Mouse (Mus musculus) gastrocnemius, adult 8-10 months (tissue): ENCODE results near the gene Ralgapa1. TPM values are rescaled to one million over a fixed set of nuclear protein-coding genes. Genes with fewer than 3 reads are reported as not detected.
"Not testable (repeated sequence)": the region's sequence is repeated elsewhere in the genome, so short reads cannot be mapped to it uniquely, and the experiment has no call there.

Source experiments
- DNase-seq, 2 experiments: peaks; one replicate each; pipeline ENCODE4 v3.0.0; 2022; ENCODE audit warnings: low spot score in 2 of 2
- total RNA-seq, 4 experiments: library from RNA; stranded (reverse); gene quantifications; 2 replicates each; pipeline ENCODE4 v1.2.4; 2022

Ralgapa1 gene
- total RNA-seq, 4 experiments from 2014 or later, result 33.3 to 45.8 (median 39.3) TPM

DNA sequence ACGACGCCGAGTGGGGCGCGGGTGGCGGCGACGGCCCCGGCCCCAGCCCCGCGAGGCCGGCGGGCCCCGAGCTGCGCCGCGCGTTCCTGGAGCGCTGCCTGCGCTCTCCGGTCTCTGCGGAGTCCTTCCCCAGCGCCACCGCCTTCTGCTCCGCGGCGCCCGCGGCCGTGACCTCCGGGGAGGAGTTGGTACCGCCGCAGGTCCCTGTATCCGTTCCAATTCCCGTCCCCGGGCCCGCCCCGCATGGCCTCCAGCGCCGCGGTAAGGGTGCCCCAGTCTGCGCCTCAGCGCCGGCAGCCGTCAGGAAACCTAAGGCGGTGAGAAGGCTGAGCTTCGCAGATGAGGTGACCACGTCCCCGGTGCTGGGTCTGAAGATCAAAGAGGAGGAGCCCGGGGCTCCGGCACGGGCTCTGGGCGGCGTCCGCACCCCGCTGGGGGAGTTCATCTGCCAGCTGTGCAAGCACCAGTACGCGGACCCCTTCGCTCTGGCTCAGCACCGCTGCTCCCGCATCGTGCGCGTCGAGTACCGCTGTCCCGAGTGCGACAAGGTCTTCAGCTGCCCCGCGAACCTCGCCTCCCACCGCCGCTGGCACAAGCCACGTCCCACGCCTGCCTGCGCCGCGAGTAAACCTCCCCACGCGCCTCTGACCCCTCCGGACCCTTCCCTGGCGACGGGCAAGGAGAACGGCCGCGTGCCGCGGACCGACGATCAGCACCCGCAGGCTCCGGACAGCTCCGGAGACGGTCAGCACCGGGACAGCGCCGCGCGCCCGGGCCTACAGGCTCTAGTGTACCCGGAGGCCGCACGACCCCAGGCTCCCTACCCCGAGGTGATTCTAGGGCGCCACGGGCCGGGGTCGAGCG lies 221.1 kb downstream of the Ralgapa1 start:
- peak; percentile 12 to 13 for DNase-seq

DNA sequence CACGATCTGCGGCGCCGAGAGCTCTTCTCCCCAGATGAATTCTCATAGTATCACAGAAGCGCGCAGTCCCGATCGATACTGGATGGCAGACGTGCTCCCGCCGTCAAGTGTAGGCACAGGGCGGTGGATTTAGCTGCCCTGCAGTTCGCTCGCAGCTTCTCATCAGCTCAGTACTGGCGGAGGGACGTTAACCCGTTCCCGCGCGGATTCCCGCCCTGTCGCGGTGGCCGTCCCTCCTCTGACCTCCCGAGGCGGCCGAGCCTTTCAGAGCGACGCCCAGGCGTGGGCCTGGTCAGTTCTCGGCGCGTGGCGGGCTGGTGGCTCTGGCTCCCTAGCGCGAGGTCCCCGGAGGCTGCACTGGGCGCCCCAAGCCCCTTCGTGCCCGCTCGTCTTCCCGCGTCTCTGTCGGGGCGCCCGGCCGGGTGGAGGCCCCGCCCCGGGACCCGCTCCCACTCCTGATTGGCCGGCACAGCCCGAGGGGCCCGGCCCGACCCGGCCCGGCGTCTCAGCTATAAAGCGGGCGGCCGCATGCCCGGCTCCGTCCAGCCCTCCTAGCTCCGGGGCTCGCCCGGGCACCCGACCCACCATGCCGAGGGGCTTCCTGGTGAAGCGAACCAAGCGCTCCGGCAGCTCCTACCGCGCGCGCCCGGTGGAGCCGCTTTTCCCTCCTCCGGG lies 221.9 kb downstream of the Ralgapa1 start, which contains the start of gene Insm2:
Gene Insm2 (plus strand): TSS at position 541 of the 675 bp plus-strand sequence.
- DNase-seq, result no peak

DNA sequence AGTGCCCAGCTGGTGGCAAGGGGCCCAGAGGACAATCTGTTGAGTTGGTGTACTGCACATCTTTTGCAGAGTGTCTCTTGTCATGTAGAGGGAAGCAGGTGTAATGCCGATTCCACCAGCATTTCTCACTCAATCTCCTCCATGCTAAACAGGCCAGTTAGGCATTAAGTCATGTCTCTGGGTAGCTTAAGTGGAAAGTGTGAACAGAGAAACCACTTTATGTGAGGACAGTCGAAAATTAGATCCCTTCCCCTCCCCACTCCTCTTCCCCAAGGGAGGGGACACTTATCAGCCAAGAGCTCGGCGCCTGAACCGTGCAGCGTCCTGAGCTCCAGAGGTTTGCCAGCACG lies 222.5 kb downstream of the Ralgapa1 start:
- DNase-seq, result no peak

GRCm38 (mm10) chr12:55586936-55587335 lies 234.0 kb downstream of the Ralgapa1 start:
- DNase-seq, result not testable (repeated sequence)

- DNase-seq, result no peak
Measured at GRCm38 (mm10) chr12:55573794-55574193, 247.2 kb downstream of the Ralgapa1 start.

- no peak for DNase-seq
Measured at GRCm38 (mm10) chr12:55573089-55573488, 247.9 kb downstream of the Ralgapa1 start.

- no peak for DNase-seq
Measured at GRCm38 (mm10) chr12:55571661-55572060, 249.3 kb downstream of the Ralgapa1 start.

GRCm38 (mm10) chr12:55571181-55571580 lies 249.8 kb downstream of the Ralgapa1 start:
- DNase-seq, result no peak

DNA sequence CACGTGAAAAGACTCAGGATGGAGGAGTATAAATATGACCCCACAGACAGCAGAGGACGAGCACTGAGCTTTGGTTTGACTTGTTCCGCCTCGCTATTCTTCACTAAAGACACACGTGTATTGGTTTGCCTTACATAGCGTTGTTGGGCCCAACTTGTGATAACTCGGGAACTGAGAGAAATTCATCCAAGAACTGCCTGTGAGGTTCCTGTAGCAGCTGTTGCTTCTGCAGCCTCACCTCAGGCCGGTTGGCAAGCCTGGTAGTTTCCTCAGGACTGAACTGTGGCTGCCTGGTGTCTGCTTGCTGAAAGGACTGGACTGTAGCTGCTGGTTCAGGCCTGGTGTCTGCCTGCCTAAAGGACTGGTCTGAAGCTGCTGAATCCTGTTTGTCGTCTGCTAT lies 250.3 kb downstream of the Ralgapa1 start:
- DNase-seq, result no peak

DNA sequence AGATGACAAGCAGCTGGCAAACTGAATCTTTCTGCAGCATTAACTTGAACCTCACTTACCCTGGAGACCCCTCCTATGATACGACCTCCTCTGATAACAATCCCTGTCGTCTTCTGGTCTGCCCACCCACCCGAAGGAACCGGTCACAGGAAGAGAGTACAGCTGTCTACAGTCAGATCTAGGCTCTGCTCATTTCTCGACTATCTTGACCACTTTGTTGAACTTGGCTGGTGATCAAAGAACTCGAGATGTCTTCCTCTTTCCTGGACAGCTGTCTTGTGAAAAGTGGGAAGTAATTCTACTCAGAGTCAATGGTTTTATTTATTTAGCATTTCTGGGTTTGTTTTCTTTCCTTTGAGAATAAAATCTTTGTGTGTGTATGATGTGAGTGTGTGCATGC lies 251.3 kb downstream of the Ralgapa1 start:
- DNase-seq, result no peak

- no peak for DNase-seq
Measured at GRCm38 (mm10) chr12:55568466-55568865, 252.5 kb downstream of the Ralgapa1 start.

GRCm38 (mm10) chr12:55566837-55567236 lies 254.1 kb downstream of the Ralgapa1 start:
- no peak for DNase-seq

DNA sequence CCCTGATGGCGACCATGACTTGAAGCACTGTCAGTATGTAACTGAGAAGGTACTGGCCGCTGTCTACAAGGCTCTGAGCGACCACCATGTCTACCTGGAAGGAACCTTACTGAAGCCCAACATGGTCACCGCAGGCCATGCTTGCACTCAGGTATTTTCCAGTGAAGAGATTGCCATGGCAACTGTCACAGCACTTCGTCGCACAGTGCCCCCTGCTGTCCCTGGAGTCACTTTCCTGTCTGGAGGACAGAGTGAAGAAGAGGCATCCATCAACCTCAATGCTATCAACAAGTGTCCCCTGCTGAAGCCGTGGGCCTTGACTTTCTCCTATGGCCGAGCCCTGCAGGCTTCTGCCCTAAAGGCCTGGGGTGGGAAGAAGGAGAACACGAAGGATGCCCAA lies 255.1 kb downstream of the Ralgapa1 start:
- DNase-seq, result no peak

DNA sequence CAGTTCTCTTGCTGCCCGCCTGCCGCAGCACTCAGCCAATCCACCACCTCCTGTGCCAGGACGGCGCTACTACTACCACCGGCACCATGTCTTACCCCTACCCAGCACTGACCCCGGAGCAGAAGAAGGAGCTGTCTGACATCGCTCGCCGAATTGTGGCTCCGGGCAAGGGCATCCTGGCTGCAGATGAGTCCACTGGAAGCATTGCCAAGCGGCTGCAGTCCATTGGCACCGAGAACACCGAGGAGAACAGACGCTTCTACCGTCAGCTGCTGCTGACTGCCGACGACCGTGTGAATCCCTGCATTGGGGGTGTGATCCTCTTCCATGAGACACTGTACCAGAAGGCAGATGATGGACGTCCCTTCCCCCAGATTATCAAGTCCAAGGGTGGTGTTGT lies 255.8 kb downstream of the Ralgapa1 start, which contains the start of gene Aldoart2:
Gene Aldoart2 (plus strand): TSS at position 34 of the 400 bp plus-strand sequence.
- DNase-seq, result no peak

DNA sequence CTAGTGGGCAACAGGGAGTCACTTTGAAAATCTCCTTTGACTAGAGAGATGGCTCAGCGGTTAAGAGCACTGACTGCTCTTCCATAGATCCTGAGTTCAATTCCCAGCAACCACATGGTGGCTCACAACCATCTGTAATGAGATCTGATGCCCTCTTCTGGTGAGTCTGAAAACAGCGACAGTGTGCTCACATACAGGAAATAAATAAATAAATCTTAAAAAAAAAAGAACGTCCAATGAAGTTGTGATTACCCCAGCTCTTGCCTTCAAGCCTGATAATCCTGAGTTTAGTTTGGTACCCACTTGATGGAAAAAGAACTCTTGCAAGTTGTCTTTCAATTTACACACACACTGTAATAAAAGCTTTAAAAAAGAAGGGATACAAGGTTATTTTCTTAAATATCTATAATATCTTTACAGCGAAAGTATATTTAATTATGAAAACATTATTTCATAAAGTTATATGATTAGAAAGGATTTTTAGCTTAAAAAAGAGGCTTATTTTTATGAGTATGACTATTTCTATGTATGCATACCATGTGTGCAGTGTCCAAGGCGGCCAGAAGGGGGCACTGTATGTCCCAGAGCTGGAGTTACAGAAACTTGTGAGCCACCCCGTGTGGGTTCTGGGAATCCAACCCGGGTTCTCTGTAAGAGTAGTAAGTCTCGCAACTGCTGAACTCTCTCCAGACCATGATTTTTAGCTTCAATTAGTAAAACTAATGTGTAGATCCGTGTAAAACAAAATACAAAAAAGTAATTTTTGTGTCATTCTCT lies 256.6 kb downstream of the Ralgapa1 start:
- no peak for DNase-seq

DNA sequence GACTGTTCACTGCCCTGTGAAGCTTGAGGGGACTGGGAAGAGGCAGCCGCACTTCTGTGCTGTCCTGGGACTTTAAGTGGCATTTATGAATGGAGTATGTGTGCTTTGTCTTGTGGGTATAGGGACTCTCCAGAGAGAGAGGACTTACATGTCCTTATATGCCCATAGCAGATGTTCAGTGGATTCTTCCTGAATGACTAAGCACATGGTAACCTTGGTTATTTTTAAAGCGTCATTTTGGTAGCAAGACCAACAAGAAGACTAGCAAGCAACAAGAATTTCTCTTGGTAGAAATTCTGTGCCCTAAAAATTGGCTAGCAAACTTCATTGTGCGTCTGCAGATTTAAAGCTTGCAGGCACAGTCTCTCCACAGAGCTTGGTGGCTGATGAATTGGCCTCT lies 257.2 kb downstream of the Ralgapa1 start:
- DNase-seq, result no peak

DNA sequence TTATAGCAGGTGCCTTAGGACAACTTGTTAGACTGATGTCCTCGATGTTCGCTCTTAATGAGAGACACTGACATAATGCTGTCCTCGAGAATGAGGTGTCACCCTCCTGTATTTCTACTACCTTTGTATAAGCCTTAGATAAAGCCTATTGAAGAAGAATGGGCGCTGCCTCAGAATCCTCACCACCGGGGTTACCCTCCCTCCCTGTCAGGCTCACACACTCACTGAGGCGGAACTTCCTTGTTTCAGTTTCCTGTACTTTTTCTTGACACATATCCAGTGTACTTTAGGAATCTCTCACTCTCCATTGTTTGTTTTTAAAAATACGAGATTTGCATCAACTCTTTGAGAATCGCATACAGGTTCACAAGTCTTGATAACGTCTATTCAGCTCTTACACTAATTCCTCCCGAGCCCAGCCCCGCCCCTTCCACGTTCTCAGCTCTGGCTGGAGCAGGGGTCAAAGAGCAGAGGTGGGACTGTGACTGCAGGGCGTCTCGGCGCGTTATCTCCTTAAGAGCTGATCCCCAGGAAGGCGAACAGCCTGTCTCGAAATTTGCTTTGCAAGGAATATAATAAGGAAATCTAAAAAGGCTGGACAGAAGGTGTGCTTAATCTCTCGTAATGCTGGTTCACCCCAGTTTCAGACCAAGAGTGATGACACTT lies 260.8 kb downstream of the Ralgapa1 start:
- no peak for DNase-seq

DNA sequence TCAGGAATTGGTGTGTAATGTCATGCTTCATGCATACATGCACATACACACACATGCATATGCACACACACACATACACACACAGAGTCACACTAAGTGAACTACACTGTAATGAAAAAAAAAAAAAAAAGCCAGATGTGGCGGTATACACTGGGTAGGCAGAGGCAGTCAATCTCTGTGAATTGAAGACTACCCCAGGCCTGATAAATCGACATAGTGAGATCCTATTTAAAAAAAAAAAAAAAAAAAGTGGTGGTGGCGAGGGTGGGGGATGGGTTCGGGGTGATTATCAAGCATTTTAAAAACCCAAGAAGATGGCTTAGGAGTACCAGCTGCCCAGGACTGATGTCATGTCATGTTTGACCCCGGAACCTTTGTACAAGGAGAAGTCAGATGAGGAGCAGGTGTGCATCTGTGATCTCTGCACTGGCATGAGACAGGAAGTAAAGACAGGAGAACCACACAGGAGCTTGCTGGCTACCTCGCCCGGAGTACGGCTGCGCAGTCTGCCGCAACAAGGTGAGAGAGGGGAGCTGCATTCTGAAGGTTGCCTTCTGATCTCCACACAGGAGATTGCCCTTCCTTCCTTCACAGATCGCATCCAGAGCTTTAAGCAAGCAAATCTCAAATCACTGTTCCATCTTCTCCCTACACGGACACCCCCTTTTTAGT lies 261.6 kb downstream of the Ralgapa1 start:
- no peak for DNase-seq

- DNase-seq, result no peak
Measured at GRCm38 (mm10) chr12:55557866-55558265, 263.1 kb downstream of the Ralgapa1 start.

DNA sequence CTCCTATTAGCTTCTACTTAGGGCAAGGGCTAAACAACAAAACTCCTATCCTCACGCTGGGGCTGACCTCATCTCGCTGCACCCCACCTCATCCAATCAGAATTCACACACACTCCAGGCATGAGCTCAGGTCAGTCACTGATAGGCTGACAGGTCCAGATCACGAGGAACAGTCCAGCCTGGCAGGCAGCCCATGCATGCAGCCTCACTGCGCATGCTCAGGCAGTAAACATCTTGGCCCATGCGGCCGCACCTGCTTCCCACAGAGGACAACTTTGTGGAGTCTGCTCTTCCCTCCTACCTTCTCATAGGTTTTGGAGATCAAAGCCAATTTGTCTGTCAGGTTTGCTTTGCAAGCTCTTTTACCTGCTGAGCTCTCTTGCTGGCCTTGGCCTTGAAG lies 266.1 kb downstream of the Ralgapa1 start:
- not testable (repeated sequence) for DNase-seq
